Mouse (Mus musculus): ENCODE data around the gene Brd7.

Gene Brd7

GRCm38 (mm10) chr8:88316139-88316931 is 45.7 kb downstream of the Brd7 start:
- in situ Hi-C loops (cut with MboI; ENCODE audit: unreplicated experiment in 2 of 2) = no loop called here

GRCm38 (mm10) chr8:88315302-88315701 is 46.7 kb downstream of the Brd7 start:
- in situ Hi-C loops (cut with MboI; ENCODE audit: unreplicated experiment in 2 of 2) = no loop called here

GRCm38 (mm10) chr8:88313991-88314390 is 48.0 kb downstream of the Brd7 start:
- in situ Hi-C loops (cut with MboI; ENCODE audit: unreplicated experiment in 2 of 2) = loop anchor here in 1 of 2 experiments (5.0 kb wide), 1 partner anchor 42 kb away; the partner anchor contains the start of gene Adcy7

- in situ Hi-C loops (cut with MboI; ENCODE audit: unreplicated experiment in 2 of 2) = loop anchor here in 1 of 2 experiments (5.0 kb wide), 1 partner anchor 41 kb away; the partner anchor contains the start of gene Adcy7
Measured at GRCm38 (mm10) chr8:88312966-88313365, 49.0 kb downstream of the Brd7 start.

GRCm38 (mm10) chr8:88310286-88310685 is 51.7 kb downstream of the Brd7 start:
- in situ Hi-C loops (cut with MboI; ENCODE audit: unreplicated experiment in 2 of 2) = loop anchor here in 1 of 2 experiments (5.0 kb wide), 1 partner anchor 38 kb away; the partner anchor contains the start of gene Adcy7

GRCm38 (mm10) chr8:88309881-88310280 is 52.1 kb downstream of the Brd7 start:
- in situ Hi-C loops (cut with MboI; ENCODE audit: unreplicated experiment in 2 of 2) = loop anchor here in 1 of 2 experiments (5.0 kb wide), 1 partner anchor 38 kb away; the partner anchor contains the start of gene Adcy7

GRCm38 (mm10) chr8:88309274-88309873 is 52.6 kb downstream of the Brd7 start:
- in situ Hi-C loops (cut with MboI; ENCODE audit: unreplicated experiment in 2 of 2) = no loop called here

- in situ Hi-C loops (cut with MboI; ENCODE audit: unreplicated experiment in 2 of 2) = no loop called here
Measured at GRCm38 (mm10) chr8:88307736-88308135, 54.3 kb downstream of the Brd7 start.

GRCm38 (mm10) chr8:88306511-88306910 is 55.5 kb downstream of the Brd7 start:
- in situ Hi-C loops (cut with MboI; ENCODE audit: unreplicated experiment in 2 of 2) = no loop called here

GRCm38 (mm10) chr8:88305814-88306213 is 56.2 kb downstream of the Brd7 start:
- in situ Hi-C loops (cut with MboI; ENCODE audit: unreplicated experiment in 2 of 2) = no loop called here

- in situ Hi-C loops (cut with MboI; ENCODE audit: unreplicated experiment in 2 of 2) = no loop called here
Measured at GRCm38 (mm10) chr8:88301589-88302437, 60.2 kb downstream of the Brd7 start.

- in situ Hi-C loops (cut with MboI; ENCODE audit: unreplicated experiment in 2 of 2) = no loop called here
Measured at GRCm38 (mm10) chr8:88299907-88300603, 61.9 kb downstream of the Brd7 start.

GRCm38 (mm10) chr8:88298733-88299103 is 63.3 kb downstream of the Brd7 start:
- in situ Hi-C loops (cut with MboI; ENCODE audit: unreplicated experiment in 2 of 2) = no loop called here

- in situ Hi-C loops (cut with MboI; ENCODE audit: unreplicated experiment in 2 of 2) = no loop called here
Measured at GRCm38 (mm10) chr8:88297976-88298732, 63.8 kb downstream of the Brd7 start.

GRCm38 (mm10) chr8:88294977-88295376 is 67.0 kb downstream of the Brd7 start:
- in situ Hi-C loops (cut with MboI; ENCODE audit: unreplicated experiment in 2 of 2) = no loop called here

- in situ Hi-C loops (cut with MboI; ENCODE audit: unreplicated experiment in 2 of 2) = no loop called here
Measured at GRCm38 (mm10) chr8:88293590-88294356, 68.2 kb downstream of the Brd7 start.

GRCm38 (mm10) chr8:88292926-88293325 is 69.1 kb downstream of the Brd7 start:
- in situ Hi-C loops (cut with MboI; ENCODE audit: unreplicated experiment in 2 of 2) = no loop called here

GRCm38 (mm10) chr8:88291305-88291690 is 70.7 kb downstream of the Brd7 start:
- in situ Hi-C loops (cut with MboI; ENCODE audit: unreplicated experiment in 2 of 2) = no loop called here

Data from v-Abl transformed pro-B cells (cell line).